In genomic region chr8:78626632-78627031, GRCm38 (mm10) we compare ENCODE assay signal across 13 mouse cellular contexts.
DNase-seq lines count a peak whose midpoint lies in the region; ATAC-seq and TF ChIP-seq lines count a peak whose summit lies in the region.
"Had no signal": no experiment of that assay in that cellular context is flagged by ENCODE, and none has a peak within 500 bp of the region (broad histone marks: within the 10 kb centered on the region; RNA-seq: fewer than 3 reads in every experiment).

No protein-coding gene starts in this region.

- H3K36me3 ChIP-seq in kidney, adult 2 months (ENCODE audit: control insufficient read depth, insufficient read depth, low read length), result no peaks in the 10 kb centered on the region
- H3K36me3 ChIP-seq in kidney, embryonic 14.5 days (ENCODE audit: control insufficient read depth, insufficient read depth, low read length), result no peaks in the 10 kb centered on the region
- no peaks in the 10 kb centered on the region for H3K36me3 ChIP-seq in lung, embryonic 16.5 days (ENCODE audit: control insufficient read depth, insufficient read depth, low read length)
- peaks cover 0 to 4% of the 10 kb centered on the region in 2 experiments; a peak in 3 of 4 replicates for H3K36me3 ChIP-seq in MEL (ENCODE audit: control insufficient read depth in 1 of 2, insufficient read depth in 2 of 2, low read length in 2 of 2)
- H3K36me3 ChIP-seq in intestine, embryonic 16.5 days (ENCODE audit: control insufficient read depth, insufficient read depth, low read length), result no peaks in the 10 kb centered on the region

- TF ChIP-seq POLR2A in kidney, adult 2 months (IDR thresholded peaks at IDR 0.05; ENCODE audit: low read depth, low read length), result no peak
- no peak for TF ChIP-seq POLR2A in MEL (IDR thresholded peaks at IDR 0.05; ENCODE audit: control insufficient read depth in 1 of 2, insufficient read depth in 1 of 2, low read depth in 1 of 2, low read length in 2 of 2, poor library complexity in 1 of 2)

- 49% methylated on average over 5 of the region's 5 CpGs for WGBS in kidney, adult 2 months
- WGBS in kidney, embryonic 14.5 days, result 62% methylated on average over 5 of the region's 5 CpGs
- 43% methylated on average over 5 of the region's 5 CpGs for WGBS in lung, embryonic 16.5 days
- WGBS in intestine, embryonic 16.5 days, result 45% methylated on average over 5 of the region's 5 CpGs

- H3K9ac ChIP-seq in kidney, embryonic 14.5 days (ENCODE audit: low read depth, low read length), result no peak overlapping the region
- H3K9ac ChIP-seq in lung, embryonic 16.5 days (ENCODE audit: low read length), result no peak overlapping the region
- H3K9ac ChIP-seq in MEL (ENCODE audit: control insufficient read depth, low read depth, low read length, poor library complexity, severe bottlenecking), result no peak overlapping the region
- H3K9ac ChIP-seq in intestine, embryonic 16.5 days (ENCODE audit: low read depth, low read length), result no peak overlapping the region
- H3K9ac ChIP-seq: limb, embryonic 13.5 days had no signal

- TF ChIP-seq RAD21 in MEL (IDR thresholded peaks at IDR 0.05; ENCODE audit: low read depth, low read length), result no peak

- ATAC-seq in kidney, embryonic 14.5 days (ENCODE audit: low FRiP score, low TSS enrichment), result no peak
- peak; percentile 70 for ATAC-seq in lung, embryonic 16.5 days (ENCODE audit: low read depth)
- peak; percentile 68 for ATAC-seq in intestine, embryonic 16.5 days
- ATAC-seq in megakaryocyte-erythroid progenitor cell, adult 5-6 weeks (replicated peaks; ENCODE audit: low FRiP score, low TSS enrichment, poor library complexity, severe bottlenecking), result no peak

- no peaks in the 10 kb centered on the region for H3K79me2 ChIP-seq in MEL (ENCODE audit: control insufficient read depth, insufficient read depth, low read length, poor library complexity)

- peak; percentile 49 for DNase-seq in kidney, adult 2 months
- DNase-seq in lung, postnatal 14 days, result no peak
- peak; percentile 24 for DNase-seq in MEL (ENCODE audit: low read depth, low spot score)
- DNase-seq in layer of hippocampus, adult 9-10 months (ENCODE audit: low spot score), result no peak
- DNase-seq: adrenal gland, postnatal 14 days; gastrocnemius, postnatal 36 days; thymus, adult 18-20 months had no signal

- H3K9me3 ChIP-seq in kidney, embryonic 14.5 days (ENCODE audit: control insufficient read depth, low read length), result no peaks in the 10 kb centered on the region
- H3K9me3 ChIP-seq in lung, embryonic 16.5 days (ENCODE audit: control insufficient read depth, low read length), result no peaks in the 10 kb centered on the region
- H3K9me3 ChIP-seq in MEL (replicated peaks; ENCODE audit: insufficient read depth, low read length), result no peaks in the 10 kb centered on the region
- no peaks in the 10 kb centered on the region for H3K9me3 ChIP-seq in intestine, embryonic 16.5 days (ENCODE audit: control insufficient read depth, low read length)
- H3K9me3 ChIP-seq: limb, embryonic 13.5 days had no signal

- no peak overlapping the region for H3K27ac ChIP-seq in kidney, adult 2 months (ENCODE audit: insufficient read depth, low read depth, low read length)
- H3K27ac ChIP-seq in kidney, embryonic 14.5 days (ENCODE audit: low read depth, low read length), result no peak overlapping the region
- peak overlapping the region; percentile 56 for H3K27ac ChIP-seq in lung, embryonic 16.5 days (ENCODE audit: low read length)
- no peak overlapping the region for H3K27ac ChIP-seq in MEL (ENCODE audit: control insufficient read depth, low read depth, low read length)
- no peak overlapping the region for H3K27ac ChIP-seq in intestine, embryonic 16.5 days (ENCODE audit: low read length)
- H3K27ac ChIP-seq: limb, embryonic 13.5 days had no signal

- TF ChIP-seq CTCF in kidney, adult 2 months (conservative IDR thresholded peaks at IDR 0.05; ENCODE audit: insufficient read depth, insufficient read length, low read depth, low read length), result no peak
- no peak for TF ChIP-seq CTCF in MEL (IDR thresholded peaks at IDR 0.05 in 2 of 3, conservative IDR thresholded peaks at IDR 0.05 in 1 of 3; ENCODE audit: control insufficient read depth in 1 of 3, insufficient read depth in 1 of 3, low read depth in 2 of 3, low read length in 3 of 3, poor library complexity in 1 of 3, severe bottlenecking in 1 of 3)

- no peaks in the 10 kb centered on the region for H3K27me3 ChIP-seq in kidney, adult 2 months (replicated peaks; ENCODE audit: control insufficient read depth, insufficient read depth, low read length)
- H3K27me3 ChIP-seq in kidney, embryonic 14.5 days (ENCODE audit: control insufficient read depth, insufficient read depth, low read length), result no peaks in the 10 kb centered on the region
- H3K27me3 ChIP-seq in lung, embryonic 16.5 days (ENCODE audit: control insufficient read depth, insufficient read depth, low read depth, low read length), result no peaks in the 10 kb centered on the region
- H3K27me3 ChIP-seq in MEL (ENCODE audit: control insufficient read depth in 1 of 2, insufficient read depth in 2 of 2, low read length in 2 of 2), result no peaks in the 10 kb centered on the region
- H3K27me3 ChIP-seq in intestine, embryonic 16.5 days (replicated peaks; ENCODE audit: control insufficient read depth, insufficient read depth, low read length), result no peaks in the 10 kb centered on the region
- H3K27me3 ChIP-seq: limb, embryonic 13.5 days had no signal

- no peaks in the 10 kb centered on the region for H3K4me1 ChIP-seq in kidney, adult 2 months (ENCODE audit: control insufficient read depth, insufficient read depth, low read length)
- peaks cover 20% of the 10 kb centered on the region for H3K4me1 ChIP-seq in kidney, embryonic 14.5 days (ENCODE audit: control insufficient read depth, insufficient read depth, low read length)
- H3K4me1 ChIP-seq in lung, embryonic 16.5 days (replicated peaks; ENCODE audit: control insufficient read depth, insufficient read depth, low read length), result peaks cover 23% of the 10 kb centered on the region
- H3K4me1 ChIP-seq in MEL (ENCODE audit: control insufficient read depth in 1 of 2, insufficient read depth in 2 of 2, low read length in 2 of 2), result peaks cover 0 to 4% of the 10 kb centered on the region in 2 experiments; a peak in 2 of 4 replicates
- H3K4me1 ChIP-seq in intestine, embryonic 16.5 days (ENCODE audit: control insufficient read depth, insufficient read depth, low read length), result peaks cover 6% of the 10 kb centered on the region

- no peak overlapping the region for H3K4me3 ChIP-seq in kidney, adult 2 months (ENCODE audit: insufficient read depth, low read depth, low read length)
- no peak overlapping the region for H3K4me3 ChIP-seq in kidney, embryonic 14.5 days (ENCODE audit: low read length)
- no peak overlapping the region for H3K4me3 ChIP-seq in lung, embryonic 16.5 days (ENCODE audit: low read length)
- H3K4me3 ChIP-seq in MEL (ENCODE audit: control insufficient read depth in 1 of 2, insufficient read depth in 1 of 2, low read depth in 2 of 2, low read length in 2 of 2), result no peak overlapping the region
- no peak overlapping the region for H3K4me3 ChIP-seq in intestine, embryonic 16.5 days (ENCODE audit: low read length)
- H3K4me3 ChIP-seq: limb, embryonic 13.5 days; myocyte had no signal

- H3K4me2 ChIP-seq in kidney, embryonic 14.5 days (replicated peaks; ENCODE audit: low read depth, low read length), result no peak overlapping the region
- 0 out of 2 replicates have a peak overlapping the region, but pooled peaks have one; percentile 6 for H3K4me2 ChIP-seq in lung, embryonic 16.5 days (ENCODE audit: low read depth, low read length)
- H3K4me2 ChIP-seq in intestine, embryonic 16.5 days (ENCODE audit: low read depth, low read length), result no peak overlapping the region
- H3K4me2 ChIP-seq: limb, embryonic 13.5 days had no signal

- no peak for TF ChIP-seq EP300 in MEL (IDR thresholded peaks at IDR 0.05; ENCODE audit: low read depth in 1 of 2, low read length in 2 of 2)

TF ChIP-seq in MEL, 35 proteins besides CTCF, POLR2A, EP300 and RAD21:
- TF ChIP-seq MYB (IDR thresholded peaks at IDR 0.05; ENCODE audit: low read depth, low read length) (no peak), ZNF384 (IDR thresholded peaks at IDR 0.05; ENCODE audit: low read depth, low read length) (no peak), ZMIZ1 (IDR thresholded peaks at IDR 0.05; ENCODE audit: low read depth, low read length) (no peak), MYC (IDR thresholded peaks at IDR 0.05; ENCODE audit: low read depth, low read length) (no peak), HCFC1 (IDR thresholded peaks at IDR 0.05; ENCODE audit: low read depth, low read length) (no peak), MAFK (IDR thresholded peaks at IDR 0.05; ENCODE audit: borderline replicate concordance, low read depth, low read length) (no peak), ZC3H11A (IDR thresholded peaks at IDR 0.05; ENCODE audit: low read depth, low read length) (no peak), ETS1 (IDR thresholded peaks at IDR 0.05; ENCODE audit: low read depth, low read length) (no peak), SMC3 (IDR thresholded peaks at IDR 0.05; ENCODE audit: low read depth, low read length) (no peak), E2F4 (IDR thresholded peaks at IDR 0.05; ENCODE audit: borderline replicate concordance, low read depth, low read length) (no peak), TAL1 (IDR thresholded peaks at IDR 0.05; ENCODE audit: low read length) (no peak), MEF2A (IDR thresholded peaks at IDR 0.05; ENCODE audit: extremely low read depth, insufficient replicate concordance, low read depth, low read length, poor library complexity, severe bottlenecking) (no peak), ELF1 (IDR thresholded peaks at IDR 0.05; ENCODE audit: low read depth, low read length) (no peak), GABPA (IDR thresholded peaks at IDR 0.05; ENCODE audit: low read depth, low read length) (no peak), RCOR1 (IDR thresholded peaks at IDR 0.05; ENCODE audit: low read depth, low read length) (no peak), USF1 (IDR thresholded peaks at IDR 0.05; ENCODE audit: low read depth, low read length) (no peak), NRF1 (IDR thresholded peaks at IDR 0.05; ENCODE audit: insufficient read depth, low read depth, low read length, poor library complexity, severe bottlenecking) (no peak)

Comparison
In these comparisons a context has a peak if more than half of its experiments do, and no peak if none do; other contexts are left out.
1. DNase-seq: peak in kidney, adult 2 months (single experiment) and MEL (single experiment); none in lung, postnatal 14 days (single experiment) and layer of hippocampus, adult 9-10 months (single experiment).
2. ATAC-seq: peak in lung, embryonic 16.5 days (single experiment) and intestine, embryonic 16.5 days (single experiment); none in kidney, embryonic 14.5 days (single experiment) and megakaryocyte-erythroid progenitor cell, adult 5-6 weeks (single experiment).